Mouse (Mus musculus): ENCODE data around the gene Mif.
"Not testable (repeated sequence)": the region's sequence is repeated elsewhere in the genome, so short reads cannot be mapped to it uniquely, and the experiment has no call there.

Mif gene

GRCm38 (mm10) chr10:75859786-75860470, at the start of gene Mif:
Gene Mif, minus strand, starts transcription at chr10:75860240.
- peak; percentile 94 for DNase-seq (ENCODE audit: low read depth, low spot score)

- DNase-seq (ENCODE audit: low read depth, low spot score): no peak
Observed at GRCm38 (mm10) chr10:75906882-75907281, 46.8 kb upstream of the Mif start.

GRCm38 (mm10) chr10:75904391-75904790, 44.4 kb upstream of the Mif start:
- no peak for DNase-seq (ENCODE audit: low read depth, low spot score)

- no peak for DNase-seq (ENCODE audit: low read depth, low spot score)
Observed at GRCm38 (mm10) chr10:75898846-75899245, 38.8 kb upstream of the Mif start.

GRCm38 (mm10) chr10:75898039-75898564, 38.1 kb upstream of the Mif start:
- no peak for DNase-seq (ENCODE audit: low read depth, low spot score)

- peak; percentile 75 for DNase-seq (ENCODE audit: low read depth, low spot score)
Observed at GRCm38 (mm10) chr10:75897373-75897772, 37.3 kb upstream of the Mif start.

- no peak for DNase-seq (ENCODE audit: low read depth, low spot score)
Observed at GRCm38 (mm10) chr10:75896208-75896607, 36.2 kb upstream of the Mif start.

- DNase-seq (ENCODE audit: low read depth, low spot score): no peak
Observed at GRCm38 (mm10) chr10:75895730-75896129, 35.7 kb upstream of the Mif start.

GRCm38 (mm10) chr10:75894601-75895000, 34.6 kb upstream of the Mif start:
- DNase-seq (ENCODE audit: low read depth, low spot score): no peak

GRCm38 (mm10) chr10:75893089-75893750, 33.2 kb upstream of the Mif start, which contains the start of gene Derl3:
Gene Derl3, plus strand, starts transcription at chr10:75893413.
- peak; percentile 99 for DNase-seq (ENCODE audit: low read depth, low spot score)

GRCm38 (mm10) chr10:75889406-75890153, 29.5 kb upstream of the Mif start:
- DNase-seq (ENCODE audit: low read depth, low spot score): no peak

- not testable (repeated sequence) for DNase-seq (ENCODE audit: low read depth, low spot score)
Observed at GRCm38 (mm10) chr10:75887504-75887903, 27.5 kb upstream of the Mif start.

- DNase-seq (ENCODE audit: low read depth, low spot score): no peak
Observed at GRCm38 (mm10) chr10:75884742-75885141, 24.7 kb upstream of the Mif start.

GRCm38 (mm10) chr10:75883232-75883552, 23.2 kb upstream of the Mif start:
- DNase-seq (ENCODE audit: low read depth, low spot score): peak; percentile 95

- peak; percentile 85 for DNase-seq (ENCODE audit: low read depth, low spot score)
Observed at GRCm38 (mm10) chr10:75882433-75883231, 22.6 kb upstream of the Mif start.

GRCm38 (mm10) chr10:75881578-75882432, 21.8 kb upstream of the Mif start:
- peak; percentile 82 for DNase-seq (ENCODE audit: low read depth, low spot score)

GRCm38 (mm10) chr10:75880771-75881577, 20.9 kb upstream of the Mif start:
- no peak for DNase-seq (ENCODE audit: low read depth, low spot score)

GRCm38 (mm10) chr10:75880351-75880750, 20.3 kb upstream of the Mif start:
- DNase-seq (ENCODE audit: low read depth, low spot score): no peak

- no peak for DNase-seq (ENCODE audit: low read depth, low spot score)
Observed at GRCm38 (mm10) chr10:75878836-75879235, 18.8 kb upstream of the Mif start.

Measured in ES-CJ7 (cell line).